Mouse (Mus musculus) bone marrow, adult 2 months (tissue): ENCODE data around the gene A430078G23Rik.

Source experiments
- CTCF ChIP-seq: fragments of 200-500 bp; IDR thresholded peaks from 2 replicates; pipeline ENCODE4 v1.5.1; 2011; ENCODE audit warnings: low read length, control low read depth; ENCODE audit not compliant: control insufficient read depth, insufficient read depth
- POLR2A ChIP-seq: fragments of 200-500 bp; IDR thresholded peaks from 2 replicates; pipeline ENCODE4 v1.6.1; 2011; ENCODE audit warnings: low read depth, mild to moderate bottlenecking, control low read depth, low read length, borderline replicate concordance; ENCODE audit not compliant: control insufficient read depth

DNA sequence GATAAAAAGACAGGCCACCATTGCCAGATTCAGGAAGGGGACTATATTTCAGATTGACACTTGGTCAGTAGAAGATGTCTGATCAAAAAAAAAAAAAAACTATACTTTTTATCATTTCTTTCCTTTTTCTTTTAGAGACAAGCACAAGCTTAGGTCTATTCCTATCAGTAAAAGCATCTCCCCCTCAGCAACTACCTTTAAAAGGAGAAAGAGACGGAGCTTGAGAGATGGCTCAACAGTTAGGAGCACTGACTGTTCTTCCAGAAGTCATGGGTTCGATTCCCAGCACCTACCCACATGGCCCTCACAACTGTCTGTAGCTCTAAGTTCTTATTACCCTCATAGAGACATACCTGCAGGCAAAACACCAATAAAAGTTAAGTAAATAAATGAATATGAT is 38.9 kb upstream of the A430078G23Rik start:
- TF ChIP-seq CTCF, result no peak
- TF ChIP-seq POLR2A, result no peak
